Mouse (Mus musculus) olfactory bulb, adult 2 months (tissue): ENCODE results near the gene Pik3r5.

ENCODE experiments used
- CTCF ChIP-seq: fragments of 200-500 bp; IDR thresholded peaks from 2 replicates; pipeline ENCODE4 v1.5.1; 2012; ENCODE audit warnings: low read depth, mild to moderate bottlenecking, low read length, moderate library complexity; ENCODE audit not compliant: insufficient read depth
- POLR2A ChIP-seq: fragments of 200-500 bp; IDR thresholded peaks from 2 replicates; pipeline ENCODE4 v1.6.1; 2012; ENCODE audit warnings: mild to moderate bottlenecking, low read depth, low read length, moderate library complexity; ENCODE audit not compliant: insufficient read depth

- TF ChIP-seq CTCF (no peak), POLR2A (no peak)
Measured at GRCm38 (mm10) chr11:68398891-68399547, 32.9 kb upstream of the Pik3r5 start.
